Mouse (Mus musculus) midbrain, embryonic 12.5 days (tissue): Measurements from ENCODE around the gene Arhgdia. TPM values are rescaled to one million over a fixed set of nuclear protein-coding genes. Genes with fewer than 3 reads are reported as not detected.
A peak's percentile ranks its signal among the peaks of the same experiment; 100 is the strongest.
"Not testable (repeated sequence)": the region's sequence is repeated elsewhere in the genome, so short reads cannot be mapped to it uniquely, and the experiment has no call there.

Experiments
- ATAC-seq: fragments of 200-750 bp; cut with Nextera tagmentation; 2 replicates; pipeline ENCODE4 v1.8.0; 2017; ENCODE audit warnings: low read depth, moderate TSS enrichment, moderate library complexity; ENCODE audit not compliant: low FRiP score
- H3K27ac ChIP-seq: fragments of 300-500 bp; sonication (generic); replicated peaks from 2 replicates; pipeline ENCODE4 v1.5.1; 2016; ENCODE audit warnings: mild to moderate bottlenecking
- H3K27me3 ChIP-seq: fragments of 300-500 bp; sonication (generic); 2 replicates; pipeline ENCODE4 v1.6.1; 2016; ENCODE audit warnings: mild to moderate bottlenecking
- H3K36me3 ChIP-seq: fragments of 300-500 bp; sonication (generic); 2 replicates; pipeline ENCODE4 v1.6.1; 2016
- H3K4me1 ChIP-seq: fragments of 300-500 bp; sonication (generic); 2 replicates; pipeline ENCODE4 v1.6.1; 2016
- H3K4me2 ChIP-seq: fragments of 300-500 bp; sonication (generic); replicated peaks from 2 replicates; pipeline ENCODE4 v1.6.1; 2016; ENCODE audit warnings: mild to moderate bottlenecking, moderate library complexity
- H3K4me3 ChIP-seq: fragments of 300-500 bp; sonication (generic); 2 replicates; pipeline ENCODE4 v1.5.1; 2016; ENCODE audit warnings: mild to moderate bottlenecking
- H3K9ac ChIP-seq: fragments of 300-500 bp; sonication (generic); replicated peaks from 2 replicates; pipeline ENCODE4 v1.6.1; 2016; ENCODE audit warnings: mild to moderate bottlenecking, moderate library complexity
- H3K9me3 ChIP-seq: fragments of 300-500 bp; sonication (generic); 2 replicates; pipeline ENCODE4 v1.6.1; 2016; ENCODE audit warnings: mild to moderate bottlenecking
- WGBS: fragments of 180-500 bp; shearing (Covaris S2); methylation state at CpG from one replicate; pipeline ENCODE4 v1.1.7; 2016; 5-methylcytosine and 5-hydroxymethylcytosine counted together
- polyA plus RNA-seq: library from polyadenylated mRNA; unstranded; fragments of >200 nt; fragmentation: Nextera tagmentation; extraction: Ambion mirVana; gene quantifications from 2 replicates; pipeline ENCODE4 v1.2.1, GENCODE M21; 2016

Gene Arhgdia
- polyA plus RNA-seq, 1 experiment from 2014 or later, result 557 TPM

DNA sequence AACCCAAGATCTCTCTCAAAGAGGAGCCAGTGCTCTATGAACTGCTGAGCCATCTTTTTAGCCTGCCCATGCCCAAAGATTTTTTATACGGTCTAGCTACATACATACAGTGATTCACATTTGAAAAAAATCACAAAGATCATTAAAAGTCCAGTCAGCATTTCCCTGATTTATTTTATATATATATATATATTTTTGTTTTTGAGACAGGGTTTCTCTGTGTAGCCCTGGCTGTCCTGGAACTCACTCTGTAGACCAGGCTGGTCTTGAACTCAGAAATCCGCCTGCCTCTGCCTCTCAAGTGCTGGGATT is 1.5 kb upstream of the Arhgdia start:
- not testable (repeated sequence) for H3K4me2 ChIP-seq, H3K9ac ChIP-seq, H3K27me3 ChIP-seq, ATAC-seq, H3K9me3 ChIP-seq, H3K27ac ChIP-seq, H3K4me3 ChIP-seq
- Histone ChIP-seq H3K4me1 (peaks cover 33% of the 10 kb centered on the region), H3K36me3 (peaks cover 62% of the 10 kb centered on the region)
- WGBS, result 92% methylated on average over 2 of the region's 2 CpGs

DNA sequence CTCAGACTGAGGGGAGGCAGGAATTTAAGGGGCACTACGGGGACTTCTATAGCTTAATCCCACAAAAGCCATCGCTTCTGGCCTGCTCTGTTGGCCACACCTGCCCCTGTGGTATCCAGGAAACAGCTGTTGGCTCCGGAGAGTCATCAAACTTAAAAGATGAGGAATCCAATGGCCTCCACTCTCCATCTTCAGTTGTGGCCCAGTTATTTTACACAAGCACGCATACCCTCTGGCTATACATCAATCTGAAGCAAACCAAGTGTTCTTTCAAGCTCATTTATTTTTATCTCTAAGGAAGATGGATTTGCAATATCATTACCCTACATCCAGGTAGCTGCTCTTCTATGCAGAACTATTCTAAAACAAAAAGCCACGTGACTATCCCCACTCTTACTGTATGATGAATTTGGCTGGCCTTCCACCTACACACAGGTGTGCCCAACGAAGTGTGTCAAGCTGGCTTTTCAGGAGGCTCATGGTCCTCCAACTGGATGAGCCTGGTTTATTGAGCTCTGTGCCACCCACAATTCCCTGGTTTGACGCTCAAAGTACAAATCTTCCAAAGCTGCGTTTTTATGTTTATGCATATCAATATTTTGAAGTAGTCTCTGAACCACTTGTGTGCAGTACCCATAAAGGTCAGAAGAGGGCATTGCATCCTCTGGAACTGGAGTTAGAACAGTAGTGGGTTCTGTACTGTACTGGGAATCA is 1.0 kb upstream of the Arhgdia start:
- Histone ChIP-seq H3K4me3 (peak overlapping the region; percentile 92), H3K4me1 (peaks cover 33% of the 10 kb centered on the region), H3K4me2 (peak overlapping the region; percentile 92), H3K36me3 (peaks cover 62% of the 10 kb centered on the region), H3K9me3 (peaks cover 4% of the 10 kb centered on the region; the same call in 1 of the 2 replicates), H3K27me3 (no peaks in the 10 kb centered on the region), H3K9ac (peak overlapping the region; percentile 97), H3K27ac (peak overlapping the region; percentile 93)
- WGBS, result 74% methylated on average over 8 of the region's 8 CpGs
- 0 out of 2 replicates have a peak, but pooled peaks have one; percentile 2 for ATAC-seq

DNA sequence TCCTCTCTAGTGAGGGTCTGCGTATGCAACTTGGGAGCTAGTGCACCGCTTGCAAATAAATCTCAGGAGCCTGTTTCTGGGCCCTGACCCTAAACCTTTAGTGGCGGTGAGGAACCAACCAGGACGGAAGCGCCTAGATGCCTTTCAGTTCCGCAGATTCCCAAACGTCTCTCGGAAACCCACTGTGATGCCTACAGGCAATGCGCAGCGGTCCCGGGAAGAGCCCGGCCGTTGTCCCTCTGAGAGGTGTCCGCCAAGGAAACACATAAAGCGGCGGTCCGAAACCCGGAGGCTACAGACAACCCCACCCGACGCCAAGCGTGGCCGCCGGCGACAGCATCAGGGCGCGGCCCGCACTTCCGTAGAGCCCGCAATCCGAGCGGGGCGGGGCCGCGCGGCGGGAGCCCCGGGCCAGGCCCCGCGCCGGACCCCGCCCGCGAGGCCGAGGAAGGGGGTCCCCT is 523 bp downstream of the Arhgdia start:
- peak overlapping the region; percentile 97 for H3K9ac ChIP-seq
- peak overlapping the region; percentile 92 for H3K4me3 ChIP-seq
- H3K36me3 ChIP-seq, result peaks cover 50% of the 10 kb centered on the region
- peak overlapping the region; percentile 93 for H3K27ac ChIP-seq
- peak; percentile 60 for ATAC-seq
- H3K27me3 ChIP-seq, result no peaks in the 10 kb centered on the region
- WGBS, result under 1% methylated on average over 37 of the region's 44 CpGs
- peaks cover 4% of the 10 kb centered on the region; the same call in 1 of the 2 replicates for H3K9me3 ChIP-seq
- peaks cover 33% of the 10 kb centered on the region for H3K4me1 ChIP-seq
- peak overlapping the region; percentile 92 for H3K4me2 ChIP-seq

DNA sequence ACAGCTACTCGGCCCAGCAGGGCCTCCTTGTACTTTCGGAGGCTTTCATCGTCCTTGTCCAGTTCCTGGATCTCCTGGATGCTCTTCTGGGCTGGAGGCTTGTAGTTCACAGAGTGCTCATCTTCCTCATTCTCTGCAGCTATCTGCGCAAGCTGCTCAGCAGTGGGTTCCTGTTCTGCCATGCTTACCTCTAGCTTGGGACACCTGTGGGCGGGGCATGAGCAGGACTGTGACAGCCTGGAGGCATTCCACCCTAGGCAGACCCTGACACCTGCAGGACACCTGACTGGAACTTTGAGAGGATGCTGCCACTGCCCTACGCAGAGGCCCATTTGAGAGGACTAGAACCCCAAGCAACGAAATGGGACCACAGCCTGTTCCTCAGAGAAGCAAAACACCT is 1.2 kb downstream of the Arhgdia start:
- peaks cover 33% of the 10 kb centered on the region for H3K4me1 ChIP-seq
- H3K36me3 ChIP-seq, result peaks cover 43% of the 10 kb centered on the region
- peak overlapping the region; percentile 92 for H3K4me3 ChIP-seq
- ATAC-seq, result no peak
- H3K4me2 ChIP-seq, result peak overlapping the region; percentile 92
- peak overlapping the region; percentile 93 for H3K27ac ChIP-seq
- H3K9me3 ChIP-seq, result peaks cover 4% of the 10 kb centered on the region; the same call in 1 of the 2 replicates
- H3K27me3 ChIP-seq, result no peaks in the 10 kb centered on the region
- WGBS, result 61% methylated on average over 7 of the region's 7 CpGs
- peak overlapping the region; percentile 97 for H3K9ac ChIP-seq

DNA sequence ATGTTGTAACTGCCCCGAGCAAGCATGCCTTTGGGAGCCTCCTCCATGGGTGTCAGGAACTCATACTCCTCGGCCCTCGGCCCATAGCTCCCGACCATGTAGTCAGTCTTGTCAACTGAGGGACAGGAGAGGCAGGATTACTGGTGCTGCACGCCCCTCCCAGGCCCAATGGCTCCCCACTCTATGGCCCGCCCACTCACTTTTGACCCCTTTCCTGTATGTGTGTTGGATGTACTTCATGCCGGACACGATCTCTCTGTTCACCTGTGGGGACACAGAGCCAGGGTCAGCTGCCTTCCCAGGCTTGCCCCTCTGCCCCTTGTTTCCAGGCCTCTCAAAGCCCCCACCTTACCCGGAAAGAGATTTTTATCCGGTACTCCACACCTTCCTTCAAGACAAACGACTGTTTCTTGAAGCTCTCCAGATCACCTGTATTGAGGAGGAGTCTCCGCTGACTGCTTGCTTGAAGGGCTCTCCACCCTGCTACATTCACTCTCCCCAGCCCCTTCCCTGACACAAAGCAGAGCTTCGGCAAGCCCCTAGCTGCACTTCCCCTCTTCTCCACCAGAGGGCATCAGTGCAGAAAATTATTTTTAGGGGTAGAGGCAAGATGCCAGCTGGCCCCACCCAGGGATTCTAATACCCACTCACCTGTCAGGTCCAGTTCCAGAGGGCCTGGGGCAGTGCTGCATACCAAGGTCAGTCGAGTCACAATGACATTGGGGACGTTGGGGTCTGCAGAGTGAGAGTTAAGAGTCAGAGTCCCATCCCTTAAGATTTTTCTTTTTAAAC is 1.9 kb downstream of the Arhgdia start:
- H3K36me3 ChIP-seq, result peaks cover 39% of the 10 kb centered on the region

DNA sequence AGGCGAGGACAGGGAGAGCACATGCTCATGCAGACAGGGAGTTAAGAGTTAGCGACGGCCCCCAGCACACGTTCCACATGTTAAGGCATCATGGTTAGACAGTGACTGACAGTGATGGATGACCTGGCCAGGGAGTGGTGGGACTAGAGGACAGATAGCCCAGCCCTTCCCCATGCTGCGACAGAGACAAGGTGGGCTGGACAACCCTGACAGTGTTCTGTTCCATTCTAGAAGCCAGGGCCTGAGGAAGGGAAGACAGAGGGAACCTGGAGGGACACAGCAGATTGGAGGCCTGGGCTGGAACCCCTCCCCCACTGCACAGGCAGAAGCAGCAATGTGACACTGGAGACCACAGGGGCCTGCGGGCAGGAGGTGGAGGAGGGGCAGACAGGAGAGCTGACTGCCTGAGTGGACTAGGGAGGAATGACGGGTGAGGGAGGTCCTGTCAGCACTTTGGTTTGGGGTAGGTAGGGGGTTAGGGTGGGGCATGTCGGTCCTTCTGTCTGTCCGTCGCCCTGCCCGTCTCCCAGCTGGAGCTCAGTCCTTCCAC is 2.7 kb downstream of the Arhgdia start:
- Histone ChIP-seq H3K9me3 (peaks cover 2% of the 10 kb centered on the region; the same call in 1 of the 2 replicates), H3K4me3 (0 out of 2 replicates have a peak overlapping the region, but pooled peaks have one; percentile 7), H3K27me3 (no peaks in the 10 kb centered on the region), H3K9ac (no peak overlapping the region; the same call in 1 of the 2 replicates), H3K4me1 (peaks cover 43% of the 10 kb centered on the region), H3K4me2 (no peak overlapping the region), H3K36me3 (peaks cover 31% of the 10 kb centered on the region), H3K27ac (peak overlapping the region; percentile 20)
- ATAC-seq, result no peak
- 88% methylated on average over 11 of the region's 11 CpGs for WGBS

More for the DNA sequence above, 1.9 kb downstream of the Arhgdia start:
- Histone ChIP-seq H3K9ac (peak overlapping the region; percentile 97; the same call in 1 of the 2 replicates), H3K4me1 (peaks cover 37% of the 10 kb centered on the region), H3K27ac (peak overlapping the region; percentile 93), H3K9me3 (peaks cover 4% of the 10 kb centered on the region; the same call in 1 of the 2 replicates), H3K27me3 (no peaks in the 10 kb centered on the region), H3K4me2 (peak overlapping the region; percentile 92), H3K4me3 (peak overlapping the region; percentile 92)
- 67% methylated on average over 15 of the region's 15 CpGs for WGBS
- ATAC-seq, result peak; percentile 23; the same call in 1 of the 2 replicates

DNA sequence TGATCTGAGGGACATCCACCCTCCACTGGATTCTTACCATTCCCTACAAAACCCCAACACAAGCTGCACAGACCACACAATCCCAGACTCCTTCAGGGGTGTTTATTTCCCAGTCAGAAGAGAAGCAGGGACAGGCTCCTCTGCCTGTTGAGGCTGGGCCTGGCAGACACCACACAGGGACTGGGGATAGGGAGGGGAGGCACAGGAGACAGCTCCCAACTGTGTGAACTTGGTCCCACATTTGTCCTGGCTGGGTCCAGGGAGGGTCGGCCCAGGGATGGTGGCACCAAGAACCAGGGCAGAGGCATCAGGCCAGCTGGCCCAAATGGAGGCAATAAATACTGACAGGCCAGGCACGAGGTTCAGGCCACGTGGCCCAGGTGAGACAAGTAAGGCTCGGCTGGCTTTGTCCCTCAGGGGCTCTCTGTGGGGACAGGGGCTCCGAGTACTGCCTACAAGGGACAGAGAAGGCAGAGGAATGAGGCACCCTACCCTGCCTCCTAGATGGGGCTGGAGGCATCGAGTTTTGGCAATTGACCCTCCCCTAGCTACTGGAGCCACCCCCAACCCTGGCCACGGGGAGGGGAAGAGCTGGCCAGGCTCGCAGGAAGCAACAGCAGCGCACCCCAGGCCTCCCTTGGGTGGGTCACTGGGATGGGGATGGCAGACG is 3.3 kb downstream of the Arhgdia start:
- Histone ChIP-seq H3K27ac (peak overlapping the region; percentile 20), H3K9ac (no peak overlapping the region), H3K4me1 (peaks cover 44% of the 10 kb centered on the region), H3K4me2 (no peak overlapping the region), H3K36me3 (peaks cover 27% of the 10 kb centered on the region), H3K9me3 (no peaks in the 10 kb centered on the region), H3K4me3 (0 out of 2 replicates have a peak overlapping the region, but pooled peaks have one; percentile 7), H3K27me3 (no peaks in the 10 kb centered on the region)
- no peak for ATAC-seq
- WGBS, result 91% methylated on average over 10 of the region's 10 CpGs

DNA sequence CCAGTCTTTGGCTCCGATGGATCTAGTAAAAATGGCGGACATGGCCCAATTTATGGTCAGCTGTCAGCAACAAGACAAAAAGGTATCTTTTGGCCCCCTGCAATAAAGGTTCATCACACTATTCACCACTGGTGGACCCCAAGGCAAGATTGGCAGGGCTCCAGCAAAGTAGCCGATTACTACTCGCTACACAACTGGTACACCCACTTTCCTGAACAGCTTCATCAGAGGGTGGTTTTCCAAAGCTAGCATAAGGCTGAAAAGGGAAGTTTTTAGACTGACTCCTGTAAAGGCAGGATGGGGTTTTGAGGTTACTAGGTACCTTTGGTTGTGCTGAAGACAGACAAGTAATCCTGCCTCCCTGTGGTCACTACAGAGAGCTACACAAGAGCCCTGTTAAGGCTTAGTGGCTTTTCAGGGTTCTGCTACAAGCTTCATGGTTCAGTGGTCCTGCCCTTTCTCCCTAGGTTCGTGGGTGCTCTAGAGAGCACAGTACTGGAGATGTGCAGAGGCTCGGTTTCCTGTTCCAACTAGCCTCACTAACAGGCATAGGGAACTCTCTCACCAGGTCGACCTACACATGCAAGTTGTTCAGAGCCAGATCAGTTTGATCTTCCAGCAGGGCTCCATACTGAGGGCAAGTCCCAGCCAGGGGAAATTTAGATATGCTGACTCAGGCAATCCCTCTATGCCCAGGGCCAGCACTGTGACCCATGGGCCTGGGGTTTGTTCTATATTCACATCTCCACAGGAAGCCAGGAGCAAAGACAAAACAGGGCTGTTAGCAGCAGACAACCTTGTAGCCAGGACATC is 4.0 kb downstream of the Arhgdia start:
- no peaks in the 10 kb centered on the region for H3K9me3 ChIP-seq
- H3K27ac ChIP-seq, result no peak overlapping the region
- H3K27me3 ChIP-seq, result no peaks in the 10 kb centered on the region
- no peak overlapping the region for H3K4me3 ChIP-seq
- H3K4me1 ChIP-seq, result peaks cover 42% of the 10 kb centered on the region
- WGBS, result 83% methylated on average over 7 of the region's 7 CpGs
- ATAC-seq, result no peak
- H3K9ac ChIP-seq, result no peak overlapping the region
- H3K36me3 ChIP-seq, result peaks cover 27% of the 10 kb centered on the region
- H3K4me2 ChIP-seq, result no peak overlapping the region

DNA sequence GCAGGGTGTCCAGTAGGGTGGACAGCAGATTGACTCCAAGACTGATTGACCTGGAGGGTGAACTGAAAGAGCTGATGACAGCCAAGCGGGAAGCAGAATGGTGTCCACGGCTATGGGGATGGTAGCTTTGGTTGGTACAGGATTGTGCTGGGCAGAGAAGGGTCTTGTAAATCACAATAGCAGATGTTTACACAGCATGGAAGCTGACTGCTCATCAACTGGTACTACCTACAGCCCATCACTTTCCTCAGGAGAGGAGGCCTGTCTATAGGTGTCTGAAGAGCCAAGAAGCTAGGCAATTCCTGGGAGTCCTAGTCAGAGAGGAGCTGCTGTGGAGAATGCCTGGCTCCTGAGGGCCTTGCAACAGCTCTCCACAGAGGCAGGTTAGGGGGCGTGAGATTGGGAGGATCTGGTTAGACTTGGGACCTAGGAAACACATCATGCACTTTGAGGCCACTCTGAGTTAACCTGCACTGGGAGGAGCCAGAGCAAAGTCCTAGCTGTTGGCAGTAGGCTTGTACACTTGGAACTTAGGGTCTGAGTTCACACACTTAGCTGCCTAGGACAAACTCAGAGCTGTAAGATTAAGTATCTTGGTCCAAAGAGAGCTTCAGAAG is 5.0 kb downstream of the Arhgdia start:
- peaks cover 28% of the 10 kb centered on the region for H3K36me3 ChIP-seq
- 88% methylated on average over 3 of the region's 3 CpGs for WGBS
- H3K4me1 ChIP-seq, result peaks cover 39% of the 10 kb centered on the region
- H3K27me3 ChIP-seq, result no peaks in the 10 kb centered on the region
- H3K27ac ChIP-seq, result no peak overlapping the region
- H3K9ac ChIP-seq, result no peak overlapping the region
- no peaks in the 10 kb centered on the region for H3K9me3 ChIP-seq
- no peak overlapping the region for H3K4me2 ChIP-seq
- ATAC-seq, result no peak
- no peak overlapping the region for H3K4me3 ChIP-seq

DNA sequence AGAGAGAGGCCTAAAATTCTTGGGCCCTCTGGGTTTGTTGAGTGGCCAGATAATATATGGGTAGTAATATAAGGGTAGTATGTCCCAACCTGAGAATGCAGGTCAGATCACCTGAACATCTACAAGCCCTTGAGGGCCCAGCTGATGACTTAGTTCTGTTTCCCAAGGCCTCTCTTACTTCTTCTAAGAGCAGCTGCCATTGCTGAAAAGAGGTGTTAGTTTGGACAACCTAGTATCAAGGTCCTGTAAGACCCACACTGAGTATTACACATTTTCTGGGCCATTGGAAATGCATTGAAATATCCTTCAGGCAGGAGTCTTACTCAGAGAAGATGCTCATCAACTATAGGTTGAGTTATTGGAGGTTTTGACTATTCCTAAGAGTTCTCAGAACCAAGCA is 5.5 kb downstream of the Arhgdia start:
- ATAC-seq, result no peak
- H3K9ac ChIP-seq, result no peak overlapping the region
- H3K27ac ChIP-seq, result no peak overlapping the region
- peaks cover 45% of the 10 kb centered on the region for H3K4me1 ChIP-seq
- H3K36me3 ChIP-seq, result peaks cover 33% of the 10 kb centered on the region
- no peaks in the 10 kb centered on the region for H3K9me3 ChIP-seq
- H3K27me3 ChIP-seq, result no peaks in the 10 kb centered on the region
- no peak overlapping the region for H3K4me3 ChIP-seq
- no peak overlapping the region for H3K4me2 ChIP-seq

DNA sequence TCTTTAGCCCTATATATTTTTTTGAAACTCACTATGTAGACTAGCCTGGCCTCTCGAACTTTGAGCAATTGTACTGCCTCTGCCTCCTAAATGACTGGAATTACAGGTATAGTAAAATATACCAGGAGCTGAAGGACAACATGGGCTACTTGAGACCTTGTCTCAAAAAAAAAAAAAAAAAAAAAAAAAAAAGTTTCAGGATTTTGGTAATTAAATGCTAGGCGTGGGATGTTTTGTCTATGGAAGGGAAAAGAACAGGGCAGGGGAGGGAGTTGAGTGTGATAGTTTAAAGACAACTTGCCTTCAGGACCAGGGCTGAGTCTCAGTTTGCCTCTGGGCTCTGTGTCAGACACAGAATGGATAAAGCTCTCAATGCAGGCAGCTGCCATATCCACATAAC is 6.4 kb downstream of the Arhgdia start:
- 89% methylated on average over 2 of the region's 2 CpGs for WGBS
- Histone ChIP-seq H3K27me3 (no peaks in the 10 kb centered on the region), H3K4me1 (peaks cover 40% of the 10 kb centered on the region), H3K9me3 (no peaks in the 10 kb centered on the region), H3K27ac (no peak overlapping the region), H3K4me3 (no peak overlapping the region), H3K9ac (no peak overlapping the region), H3K36me3 (peaks cover 42% of the 10 kb centered on the region), H3K4me2 (no peak overlapping the region)
- ATAC-seq, result no peak
